Mouse (Mus musculus): Measurements from ENCODE around the gene Gan. TPM values are rescaled to one million over a fixed set of nuclear protein-coding genes. Genes with fewer than 3 reads are reported as not detected.

Gene Gan
- total and polyA plus RNA-seq, 3 experiments: 1.5 to 2.9 (median 2.8) TPM

DNA sequence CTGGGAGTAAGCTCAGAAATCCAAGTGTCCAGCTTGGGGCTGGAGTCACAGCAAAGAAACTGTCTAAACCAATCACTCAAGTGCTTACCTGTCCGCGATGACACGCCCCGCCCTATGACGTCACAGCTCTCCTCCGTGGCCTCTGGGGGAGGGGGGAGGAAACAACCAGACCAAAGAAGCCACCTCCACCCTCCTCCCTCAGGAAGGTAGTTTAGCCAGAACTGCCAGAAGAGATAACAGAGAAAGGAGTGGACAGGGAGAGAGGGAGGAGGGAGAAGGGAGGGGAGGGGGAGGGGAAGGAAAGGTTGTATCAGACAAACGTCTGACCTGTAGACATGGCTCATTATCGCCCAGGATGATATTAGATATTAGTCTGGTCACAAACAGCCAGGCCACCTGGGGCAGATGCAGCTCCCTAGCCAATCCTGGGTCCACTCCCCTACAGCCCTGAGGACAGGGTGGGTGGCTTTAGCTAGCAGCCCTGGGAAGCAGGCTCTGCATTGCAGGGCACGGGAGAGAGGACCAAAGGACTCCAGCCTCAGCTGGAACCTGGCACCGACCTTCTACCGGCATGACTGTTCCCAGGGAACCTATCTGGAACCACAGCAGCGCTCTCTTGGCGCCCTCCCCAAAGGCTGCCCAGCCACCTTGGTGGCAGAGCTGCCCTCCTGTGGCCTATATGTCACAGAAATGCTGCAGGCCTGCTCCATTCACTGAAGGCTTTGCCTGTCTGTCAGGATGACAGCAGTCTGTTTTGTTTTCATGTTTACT, 42.1 kb upstream of the Gan start:
- H3K36me3 ChIP-seq (replicated peaks in 1 of 2; ENCODE audit: control insufficient read depth in 1 of 2, insufficient read depth in 1 of 2, low read length in 1 of 2): no peaks in the 10 kb centered on the region
- peak overlapping the region; percentile 46 for H3K4me2 ChIP-seq (ENCODE audit: insufficient read depth, low read depth, poor library complexity, severe bottlenecking)
- H3K27ac ChIP-seq (ENCODE audit: insufficient read depth, low read depth): no peak overlapping the region
- no peak for DNase-seq (ENCODE audit: extremely low read depth)
- no peaks in the 10 kb centered on the region for H3K79me2 ChIP-seq (replicated peaks; ENCODE audit: control insufficient read depth, extremely low read depth, insufficient read depth, poor library complexity, severe bottlenecking)
- H3K27me3 ChIP-seq (replicated peaks): no peaks in the 10 kb centered on the region
- TF ChIP-seq EP300 (IDR thresholded peaks at IDR 0.05; ENCODE audit: low read length) (no peak), CTCF (conservative IDR thresholded peaks at IDR 0.05 in 1 of 2, IDR thresholded peaks at IDR 0.05 in 1 of 2; ENCODE audit: low read depth in 2 of 2, low read length in 2 of 2) (peak in 1 of 2 experiments; percentile 30; a peak in 2 of 4 replicates)
- in situ Hi-C loops (cut with MboI; ENCODE audit: low pct_ligation_motif_present, low pct_unique_long_range_greater_than_20kb, low sequenced_read_pairs): no loop called here
- dilution Hi-C loops (cut with MboI; ENCODE audit: extremely low pct_ligation_motif_present, extremely low pct_unique_long_range_greater_than_20kb, low sequenced_read_pairs): no loop called here
- H3K9me3 ChIP-seq (replicated peaks; ENCODE audit: low read length): no peaks in the 10 kb centered on the region
- H3K4me1 ChIP-seq (ENCODE audit: control insufficient read depth in 1 of 2, insufficient read depth in 2 of 2): peaks cover 4 to 7% of the 10 kb centered on the region in 2 experiments; a peak in 3 of 4 replicates
- H3K4me3 ChIP-seq (replicated peaks in 1 of 3; ENCODE audit: low read depth in 2 of 3, low read length in 2 of 3, poor library complexity in 1 of 3): no peak overlapping the region
- no peak overlapping the region for H3K9ac ChIP-seq (ENCODE audit: insufficient read depth, low read depth)

DNA sequence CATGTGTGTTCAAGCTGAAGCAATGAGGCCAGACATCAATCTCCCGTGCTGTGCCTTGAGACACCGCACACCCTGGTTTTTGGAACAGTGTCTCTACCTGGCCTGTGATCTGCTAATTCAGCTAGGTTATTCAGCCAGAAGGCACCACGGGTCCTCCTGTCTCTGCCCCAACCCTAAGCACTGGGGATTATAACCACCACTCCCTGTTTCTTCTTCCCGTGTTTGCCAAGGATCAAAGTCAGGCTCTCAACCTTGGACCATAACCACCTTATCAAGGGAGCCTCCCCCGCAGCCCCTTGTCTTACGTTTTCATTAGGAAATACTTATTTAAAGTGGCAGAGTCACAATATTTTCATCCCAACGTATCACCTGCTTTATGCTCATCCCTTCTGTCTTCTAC, 41.4 kb upstream of the Gan start:
- peaks cover 11% of the 10 kb centered on the region in 2 experiments for H3K4me1 ChIP-seq (ENCODE audit: control insufficient read depth in 1 of 2, insufficient read depth in 2 of 2)
- dilution Hi-C loops (cut with MboI; ENCODE audit: extremely low pct_ligation_motif_present, extremely low pct_unique_long_range_greater_than_20kb, low sequenced_read_pairs): no loop called here

DNA sequence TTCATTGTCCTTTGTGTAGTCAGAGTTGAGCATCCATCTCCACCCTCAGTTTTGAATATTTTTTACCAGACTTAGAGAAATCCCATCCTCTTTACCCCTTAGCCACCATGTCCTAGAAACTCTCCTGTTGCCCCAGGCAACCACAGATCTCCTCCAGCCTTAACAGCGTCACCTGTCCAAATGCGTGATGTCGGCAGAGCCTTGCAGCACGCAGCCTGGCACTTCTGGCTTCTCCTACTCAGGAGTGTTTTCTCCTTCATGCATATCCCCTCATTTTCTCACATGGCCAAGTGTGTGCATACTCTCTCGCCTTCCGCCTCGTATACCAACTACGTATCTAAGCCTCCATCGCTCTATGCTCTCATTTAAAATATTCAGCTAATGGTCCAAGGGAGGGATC, 39.5 kb upstream of the Gan start:
- Histone ChIP-seq H3K9me3 (replicated peaks; ENCODE audit: low read length) (no peaks in the 10 kb centered on the region), H3K9ac (ENCODE audit: insufficient read depth, low read depth) (no peak overlapping the region), H3K79me2 (replicated peaks; ENCODE audit: control insufficient read depth, extremely low read depth, insufficient read depth, poor library complexity, severe bottlenecking) (no peaks in the 10 kb centered on the region), H3K4me3 (replicated peaks in 1 of 3; ENCODE audit: low read depth in 2 of 3, low read length in 2 of 3, poor library complexity in 1 of 3) (no peak overlapping the region), H3K4me1 (ENCODE audit: control insufficient read depth in 1 of 2, insufficient read depth in 2 of 2) (peaks cover 11% of the 10 kb centered on the region in 2 experiments), H3K27me3 (replicated peaks) (no peaks in the 10 kb centered on the region), H3K27ac (ENCODE audit: insufficient read depth, low read depth) (no peak overlapping the region), H3K4me2 (ENCODE audit: insufficient read depth, low read depth, poor library complexity, severe bottlenecking) (no peak overlapping the region), H3K36me3 (replicated peaks in 1 of 2; ENCODE audit: control insufficient read depth in 1 of 2, insufficient read depth in 1 of 2, low read length in 1 of 2) (no peaks in the 10 kb centered on the region)
- dilution Hi-C loops (cut with MboI; ENCODE audit: extremely low pct_ligation_motif_present, extremely low pct_unique_long_range_greater_than_20kb, low sequenced_read_pairs) (no loop called here), in situ Hi-C loops (cut with MboI; ENCODE audit: low pct_ligation_motif_present, low pct_unique_long_range_greater_than_20kb, low sequenced_read_pairs) (no loop called here)
- DNase-seq (ENCODE audit: extremely low read depth): no peak
- TF ChIP-seq CHD2 (IDR thresholded peaks at IDR 0.05; ENCODE audit: low read length) (no peak), RCOR1 (conservative IDR thresholded peaks at IDR 0.05; ENCODE audit: low read depth, low read length) (no peak), GABPA (IDR thresholded peaks at IDR 0.05; ENCODE audit: insufficient replicate concordance, low read depth, low read length) (no peak), UBTF (IDR thresholded peaks at IDR 0.05; ENCODE audit: low read depth, low read length) (no peak), USF2 (conservative IDR thresholded peaks at IDR 0.05; ENCODE audit: low read depth, low read length) (no peak), MXI1 (IDR thresholded peaks at IDR 0.05; ENCODE audit: low read depth, low read length) (no peak), MYC (IDR thresholded peaks at IDR 0.05; ENCODE audit: low read depth, low read length) (no peak), ZKSCAN1 (IDR thresholded peaks at IDR 0.05; ENCODE audit: borderline replicate concordance, low read depth, low read length) (no peak), JUN (IDR thresholded peaks at IDR 0.05; ENCODE audit: insufficient read depth, low read depth, low read length) (no peak), CTCF (conservative IDR thresholded peaks at IDR 0.05 in 1 of 2, IDR thresholded peaks at IDR 0.05 in 1 of 2; ENCODE audit: low read depth in 2 of 2, low read length in 2 of 2) (no peak), CHD1 (IDR thresholded peaks at IDR 0.05; ENCODE audit: low read depth, low read length) (no peak), ETS1 (conservative IDR thresholded peaks at IDR 0.05; ENCODE audit: low read depth, low read length) (no peak), NELFE (IDR thresholded peaks at IDR 0.05; ENCODE audit: low read depth, low read length) (no peak), EP300 (IDR thresholded peaks at IDR 0.05; ENCODE audit: low read length) (no peak), ZMIZ1 (IDR thresholded peaks at IDR 0.05; ENCODE audit: low read depth, low read length) (no peak), POLR2A (IDR thresholded peaks at IDR 0.05; ENCODE audit: low read depth, low read length) (no peak), RAD21 (IDR thresholded peaks at IDR 0.05; ENCODE audit: low read depth, low read length) (no peak), HCFC1 (IDR thresholded peaks at IDR 0.05; ENCODE audit: low read depth, low read length) (no peak), MAX (IDR thresholded peaks at IDR 0.05; ENCODE audit: low read length) (no peak), ELF1 (IDR thresholded peaks at IDR 0.05; ENCODE audit: low read depth, low read length) (no peak)

More for the DNA sequence above, 41.4 kb upstream of the Gan start:
- no peak for TF ChIP-seq MAFK (IDR thresholded peaks at IDR 0.05; ENCODE audit: insufficient replicate concordance, low read length)
- no peak for TF ChIP-seq CTCF (conservative IDR thresholded peaks at IDR 0.05 in 1 of 2, IDR thresholded peaks at IDR 0.05 in 1 of 2; ENCODE audit: low read depth in 2 of 2, low read length in 2 of 2)
- no peak for TF ChIP-seq USF2 (conservative IDR thresholded peaks at IDR 0.05; ENCODE audit: low read depth, low read length)
- no peak for TF ChIP-seq RCOR1 (conservative IDR thresholded peaks at IDR 0.05; ENCODE audit: low read depth, low read length)
- Histone ChIP-seq H3K36me3 (replicated peaks in 1 of 2; ENCODE audit: control insufficient read depth in 1 of 2, insufficient read depth in 1 of 2, low read length in 1 of 2) (no peaks in the 10 kb centered on the region), H3K79me2 (replicated peaks; ENCODE audit: control insufficient read depth, extremely low read depth, insufficient read depth, poor library complexity, severe bottlenecking) (no peaks in the 10 kb centered on the region), H3K27ac (ENCODE audit: insufficient read depth, low read depth) (no peak overlapping the region), H3K27me3 (replicated peaks) (no peaks in the 10 kb centered on the region), H3K9me3 (replicated peaks; ENCODE audit: low read length) (no peaks in the 10 kb centered on the region), H3K9ac (ENCODE audit: insufficient read depth, low read depth) (no peak overlapping the region), H3K4me3 (replicated peaks in 1 of 3; ENCODE audit: low read depth in 2 of 3, low read length in 2 of 3, poor library complexity in 1 of 3) (no peak overlapping the region), H3K4me2 (ENCODE audit: insufficient read depth, low read depth, poor library complexity, severe bottlenecking) (no peak overlapping the region)
- in situ Hi-C loops (cut with MboI; ENCODE audit: low pct_ligation_motif_present, low pct_unique_long_range_greater_than_20kb, low sequenced_read_pairs): no loop called here
- DNase-seq (ENCODE audit: extremely low read depth): no peak

All from CH12.LX (cell line).